Mouse (Mus musculus) spleen, adult 2 months (tissue): Measurements from ENCODE around the gene Tmem108.

Experiments used
- CTCF ChIP-seq: fragments of 200-500 bp; IDR thresholded peaks from 2 replicates; pipeline ENCODE4 v1.5.1; 2011; ENCODE audit warnings: mild to moderate bottlenecking, inconsistent platforms; ENCODE audit not compliant: insufficient read depth, insufficient read length, insufficient replicate concordance; ENCODE audit errors: extremely low read depth
- POLR2A ChIP-seq: fragments of 200-500 bp; IDR thresholded peaks from 2 replicates; pipeline ENCODE4 v1.6.1; 2011; ENCODE audit warnings: low read depth, low read length, inconsistent platforms

DNA sequence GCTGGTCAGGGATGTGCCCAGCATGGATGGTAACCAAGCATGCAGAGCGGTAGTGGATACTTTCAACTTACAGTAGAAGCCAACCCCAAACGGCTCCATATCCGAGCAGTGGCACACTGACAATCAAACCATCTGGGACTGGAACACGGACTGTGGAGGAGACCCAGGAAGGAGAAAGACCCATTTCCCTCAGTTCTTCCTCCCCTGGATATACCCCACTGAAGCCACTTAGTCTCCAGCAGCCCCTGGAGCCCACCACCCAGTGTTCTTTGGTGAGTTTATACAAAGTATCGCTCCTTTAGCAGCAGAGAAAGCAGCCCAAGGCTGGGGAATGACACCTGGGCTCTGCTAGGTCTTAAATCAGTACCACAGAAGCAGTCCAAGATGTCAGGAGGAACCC lies 184.5 kb downstream of the Tmem108 start:
- TF ChIP-seq POLR2A (no peak), CTCF (no peak)
